Mouse (Mus musculus) liver, embryonic 14.5 days (tissue): ENCODE measurements around the gene Higd1b. TPM values are rescaled to one million over a fixed set of nuclear protein-coding genes. Genes with fewer than 3 reads are reported as not detected.

Source experiments
- ATAC-seq: fragments of 200-750 bp; cut with Nextera tagmentation; 2 replicates; pipeline ENCODE4 v1.8.0; 2017; ENCODE audit warnings: moderate number of reproducible peaks, mild to moderate bottlenecking, moderate library complexity; ENCODE audit not compliant: insufficient read depth
- DNase-seq, 3 experiments: peaks; one replicate each; pipeline ENCODE4 v3.0.0-alpha.2; 2012 to 2013; ENCODE audit warnings: low read depth in 3 of 3, low spot score in 3 of 3
- H3K27ac ChIP-seq: fragments of 300-500 bp; sonication (generic); 2 replicates; pipeline ENCODE4 v1.5.1; 2014; ENCODE audit warnings: moderate library complexity, mild to moderate bottlenecking, control low read depth, inconsistent platforms
- H3K27me3 ChIP-seq: fragments of 300-500 bp; sonication (generic); 2 replicates; pipeline ENCODE4 v1.6.1; 2014; ENCODE audit warnings: mild to moderate bottlenecking, low read length, moderate library complexity; ENCODE audit not compliant: control insufficient read depth, insufficient read depth
- H3K36me3 ChIP-seq: fragments of 300-500 bp; sonication (generic); replicated peaks from 2 replicates; pipeline ENCODE4 v1.6.1; 2014; ENCODE audit warnings: low read depth; ENCODE audit not compliant: control insufficient read depth, insufficient read depth
- H3K4me1 ChIP-seq, 2 experiments: fragments of 200-500 bp in 1 of 2; fragments of 300-500 bp in 1 of 2; sonication (generic) in 1 of 2; replicated peaks; 2 replicates each; pipeline ENCODE4 v1.6.1; 2012 to 2014; ENCODE audit warnings: antibody characterized with exemption in 1 of 2, inconsistent platforms in 1 of 2, low read length in 1 of 2; ENCODE audit not compliant: control insufficient read depth in 2 of 2, insufficient read depth in 2 of 2
- H3K4me2 ChIP-seq: fragments of 300-500 bp; sonication (generic); 2 replicates; pipeline ENCODE4 v1.6.1; 2014; ENCODE audit warnings: low read depth, mild to moderate bottlenecking, control low read depth, moderate library complexity
- H3K4me3 ChIP-seq, 2 experiments: fragments of 200-500 bp in 1 of 2; fragments of 300-500 bp in 1 of 2; sonication (generic) in 1 of 2; 2 replicates each; pipeline ENCODE4 v1.5.1; 2012 to 2014; ENCODE audit warnings: low read depth in 2 of 2, low read length in 2 of 2, mild to moderate bottlenecking in 2 of 2, control low read depth in 1 of 2, inconsistent platforms in 1 of 2, moderate library complexity in 1 of 2; ENCODE audit not compliant: insufficient read depth in 1 of 2
- H3K9ac ChIP-seq: fragments of 300-500 bp; sonication (generic); replicated peaks from 2 replicates; pipeline ENCODE4 v1.6.1; 2014; ENCODE audit warnings: mild to moderate bottlenecking, control low read depth, moderate library complexity
- H3K9me3 ChIP-seq: fragments of 300-500 bp; sonication (generic); 2 replicates; pipeline ENCODE4 v1.6.1; 2016; ENCODE audit warnings: low read length, mixed read lengths; ENCODE audit not compliant: control insufficient read depth
- CTCF ChIP-seq: IDR thresholded peaks from 2 replicates; pipeline ENCODE4 v1.5.1; 2016; ENCODE audit warnings: antibody characterized with exemption, low read depth, control low read depth
- EP300 ChIP-seq: IDR thresholded peaks from 2 replicates; pipeline ENCODE4 v1.6.1; 2016; ENCODE audit warnings: antibody characterized with exemption, low read depth
- WGBS: fragments of 180-500 bp; shearing (Covaris S2); extraction: QIAGEN DNeasy Blood & Tissue Kit; methylation state at CpG from one replicate; pipeline ENCODE4 v1.1.7; 2014; ENCODE audit not compliant: insufficient replicate concordance; 5-methylcytosine and 5-hydroxymethylcytosine counted together
- polyA plus RNA-seq, 2 experiments: library from polyadenylated mRNA; depleted of rRNA in 1 of 2; stranded (reverse) in 1 of 2; unstranded in 1 of 2; fragments of >200 nt; fragmentation: Nextera tagmentation in 1 of 2; extraction: Ambion mirVana in 1 of 2; gene quantifications; 2 replicates each; pipeline versions ENCODE4 v1.2.1 to v1.2.3; 2012 to 2014

Higd1b gene
- polyA plus RNA-seq, 2 experiments = not detected

- Histone ChIP-seq H3K4me1 (no peaks in the 10 kb centered on the region), H3K27ac (no peak overlapping the region), H3K4me3 (no peak overlapping the region), H3K27me3 (peaks cover 61% of the 10 kb centered on the region), H3K9ac (no peak overlapping the region), H3K36me3 (no peaks in the 10 kb centered on the region), H3K4me2 (no peak overlapping the region), H3K9me3 (no peaks in the 10 kb centered on the region)
- ATAC-seq (no peak), DNase-seq (no peak)
- WGBS = 7% methylated on average over 14 of the region's 14 CpGs
- TF ChIP-seq EP300 (no peak), CTCF (no peak)
These were observed 15.8 kb upstream of the Higd1b start for GRCm38 (mm10) chr11:102819783-102820385.

GRCm38 (mm10) chr11:102820432-102820831 lies 15.2 kb upstream of the Higd1b start:
- H3K36me3 ChIP-seq = no peaks in the 10 kb centered on the region
- no peak for ATAC-seq
- no peak overlapping the region for H3K4me3 ChIP-seq
- no peak overlapping the region for H3K27ac ChIP-seq
- no peaks in the 10 kb centered on the region for H3K9me3 ChIP-seq
- TF ChIP-seq CTCF (no peak), EP300 (no peak)
- peaks cover 61% of the 10 kb centered on the region for H3K27me3 ChIP-seq
- H3K4me1 ChIP-seq = no peaks in the 10 kb centered on the region
- no peak overlapping the region for H3K4me2 ChIP-seq
- 8% methylated on average over 3 of the region's 3 CpGs for WGBS
- H3K9ac ChIP-seq = no peak overlapping the region
- DNase-seq = no peak

DNA sequence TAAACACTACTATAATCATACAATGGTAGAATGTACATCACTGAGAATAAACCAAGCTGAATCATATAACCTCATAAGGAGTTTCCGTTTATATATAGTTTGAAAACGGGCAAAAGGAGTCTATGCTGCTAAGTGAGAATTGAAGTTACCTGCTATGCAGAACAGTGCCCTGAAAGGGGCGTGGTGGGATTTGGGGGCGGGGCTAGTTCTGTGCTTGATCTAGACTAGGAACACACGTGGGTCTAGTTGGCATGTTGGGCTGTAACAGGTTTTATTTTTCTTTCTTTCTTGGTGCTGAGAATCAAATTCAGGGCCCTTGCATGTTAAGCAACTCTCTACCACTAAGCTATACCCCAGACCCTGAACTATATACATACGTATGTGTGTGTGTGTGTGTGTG lies 14.4 kb upstream of the Higd1b start:
- no peak overlapping the region for H3K9ac ChIP-seq
- WGBS = 31% methylated on average over 6 of the region's 6 CpGs
- no peak overlapping the region for H3K4me2 ChIP-seq
- no peaks in the 10 kb centered on the region for H3K4me1 ChIP-seq
- no peaks in the 10 kb centered on the region for H3K36me3 ChIP-seq
- no peak for DNase-seq
- TF ChIP-seq EP300 (no peak), CTCF (no peak)
- no peaks in the 10 kb centered on the region for H3K9me3 ChIP-seq
- no peak overlapping the region for H3K27ac ChIP-seq
- H3K27me3 ChIP-seq = peaks cover 56% of the 10 kb centered on the region
- H3K4me3 ChIP-seq = no peak overlapping the region
- no peak for ATAC-seq

DNA sequence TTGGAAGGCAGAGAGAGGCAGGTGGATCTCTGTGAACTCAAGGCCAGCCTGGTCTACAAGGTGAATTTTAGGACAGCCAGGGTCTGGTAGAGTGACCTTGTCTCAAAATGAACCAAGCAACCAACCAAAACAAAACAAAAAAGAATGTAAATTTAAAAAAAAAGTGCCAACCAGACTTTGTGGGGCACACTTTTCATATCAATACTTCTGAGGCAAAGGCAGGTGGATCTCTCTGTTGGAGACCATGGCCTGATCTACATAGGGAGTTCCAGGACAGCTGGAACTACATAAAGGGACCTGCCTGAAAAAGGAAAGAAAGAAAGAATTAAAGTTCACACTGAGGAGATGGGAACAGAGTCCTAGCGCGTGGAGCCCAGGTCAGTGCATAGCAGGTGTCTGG lies 9.2 kb upstream of the Higd1b start:
- Histone ChIP-seq H3K27ac (no peak overlapping the region), H3K9me3 (no peaks in the 10 kb centered on the region), H3K27me3 (peaks cover 4% of the 10 kb centered on the region), H3K4me2 (no peak overlapping the region), H3K4me3 (no peak overlapping the region), H3K36me3 (no peaks in the 10 kb centered on the region), H3K4me1 (no peaks in the 10 kb centered on the region), H3K9ac (no peak overlapping the region)
- DNase-seq (no peak), ATAC-seq (no peak)
- TF ChIP-seq EP300 (no peak), CTCF (no peak)
- 71% methylated on average over 2 of the region's 2 CpGs for WGBS

- no peak overlapping the region for H3K4me3 ChIP-seq
- no peaks in the 10 kb centered on the region for H3K4me1 ChIP-seq
- H3K27ac ChIP-seq = no peak overlapping the region
- no peak overlapping the region for H3K4me2 ChIP-seq
- 39% methylated on average over 4 of the region's 4 CpGs for WGBS
- no peaks in the 10 kb centered on the region for H3K9me3 ChIP-seq
- no peaks in the 10 kb centered on the region for H3K36me3 ChIP-seq
- DNase-seq (no peak), ATAC-seq (no peak)
- H3K9ac ChIP-seq = no peak overlapping the region
- no peak for TF ChIP-seq EP300
- no peak for TF ChIP-seq CTCF
- peaks cover 4% of the 10 kb centered on the region for H3K27me3 ChIP-seq
These were observed 8.6 kb upstream of the Higd1b start for GRCm38 (mm10) chr11:102827097-102827496.
